Mouse (Mus musculus) 3134 (cell line): Measurements from ENCODE around the gene Noxa1.

Experiments used
- DNase-seq: peaks from one replicate; pipeline ENCODE4 v3.0.0-alpha.2; 2011; ENCODE audit warnings: low spot score; ENCODE audit not compliant: insufficient read length; ENCODE audit errors: extremely low read depth

The Noxa1 gene

DNA sequence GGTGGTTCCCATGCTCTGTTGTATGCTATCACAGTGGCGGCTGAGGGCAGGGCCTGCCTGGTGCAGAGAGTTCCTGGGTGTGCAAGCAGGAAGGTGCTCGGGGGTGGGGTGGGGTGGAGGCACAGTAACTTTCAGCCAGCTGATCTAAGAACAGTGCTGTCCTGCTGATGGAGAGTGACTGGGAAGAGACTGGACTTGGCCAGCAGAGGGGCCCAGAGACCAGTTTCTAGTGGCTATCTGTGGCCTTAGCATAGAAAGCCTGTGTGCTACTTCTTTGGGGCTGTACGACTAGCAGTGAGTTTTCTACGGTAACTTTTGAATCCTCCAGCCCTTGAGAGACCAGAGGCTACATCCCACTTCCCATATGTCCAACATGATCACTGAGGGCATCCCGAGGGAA, 4.0 kb upstream of the Noxa1 start:
- DNase-seq, result no peak

DNA sequence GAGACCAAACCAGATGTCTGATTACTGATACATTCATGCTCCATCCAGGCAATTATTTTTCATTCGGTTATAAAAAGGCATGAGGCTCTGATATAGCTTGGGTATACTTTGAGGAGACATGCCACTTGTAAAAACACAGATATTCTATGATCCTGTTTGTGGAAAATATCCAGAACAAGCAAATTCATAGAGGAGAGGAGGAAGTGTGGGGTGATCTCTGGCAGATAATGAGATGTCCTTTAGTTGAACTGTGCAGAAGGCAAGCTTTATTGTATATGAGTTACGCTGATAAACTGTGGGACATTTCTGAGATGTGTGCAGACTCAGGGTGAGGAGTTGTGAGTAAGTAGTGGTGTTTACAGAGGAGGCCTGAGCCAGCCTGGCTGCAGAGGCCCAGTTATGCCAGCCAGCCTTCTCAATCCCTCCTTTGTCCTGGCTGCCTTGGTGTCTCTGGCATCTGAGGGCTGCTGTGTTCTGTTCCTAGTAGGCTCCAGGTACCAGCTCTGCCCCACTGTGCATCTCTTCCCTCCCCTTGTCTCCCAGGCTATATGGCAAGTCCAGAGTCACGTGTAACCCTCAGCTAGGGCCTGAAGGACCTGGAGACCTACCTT, 3.2 kb upstream of the Noxa1 start:
- DNase-seq, result no peak

- no peak for DNase-seq
These were observed 202 bp downstream of the Noxa1 start for GRCm38 (mm10) chr2:25094785-25095108.

DNA sequence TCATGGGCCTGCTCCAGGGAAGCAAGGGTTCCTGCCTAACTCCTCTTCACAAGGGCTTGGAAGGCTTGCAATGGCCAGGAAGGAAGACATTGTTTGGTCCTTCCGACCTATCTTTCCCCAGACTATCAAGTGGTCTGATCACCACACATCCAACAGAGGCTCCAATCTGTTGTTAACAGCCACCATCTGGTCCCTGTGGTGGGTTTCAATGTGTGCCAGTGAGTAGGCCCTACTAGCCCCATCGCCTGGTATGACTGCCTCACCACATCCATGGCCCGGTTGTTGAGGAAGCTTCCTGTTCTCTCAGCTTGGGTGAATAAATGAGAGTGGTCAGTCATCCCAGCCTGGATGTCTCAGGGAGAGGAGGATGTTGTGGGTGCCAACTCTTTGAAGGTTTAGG, 6.3 kb downstream of the Noxa1 start:
- no peak for DNase-seq

DNA sequence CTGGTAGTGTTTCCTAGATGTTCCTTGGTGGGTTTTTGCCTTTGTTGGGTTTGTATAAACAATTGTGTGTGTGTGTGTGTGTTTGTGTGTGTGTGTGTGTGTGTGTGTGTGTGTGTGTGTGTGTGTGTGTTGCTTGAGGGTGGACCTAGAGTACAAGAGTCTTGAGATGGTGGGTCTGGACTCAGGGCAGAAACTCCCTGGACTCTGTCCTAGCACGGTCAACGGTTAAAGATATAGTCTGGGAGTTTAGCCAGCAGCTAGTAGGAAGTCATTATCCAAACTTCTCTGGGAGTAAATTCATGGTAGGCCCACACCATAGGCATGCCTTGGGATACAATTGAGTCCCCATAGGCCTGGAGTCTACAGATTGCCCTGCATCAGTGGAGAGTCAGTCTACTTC, 7.1 kb downstream of the Noxa1 start:
- DNase-seq, result no peak

DNA sequence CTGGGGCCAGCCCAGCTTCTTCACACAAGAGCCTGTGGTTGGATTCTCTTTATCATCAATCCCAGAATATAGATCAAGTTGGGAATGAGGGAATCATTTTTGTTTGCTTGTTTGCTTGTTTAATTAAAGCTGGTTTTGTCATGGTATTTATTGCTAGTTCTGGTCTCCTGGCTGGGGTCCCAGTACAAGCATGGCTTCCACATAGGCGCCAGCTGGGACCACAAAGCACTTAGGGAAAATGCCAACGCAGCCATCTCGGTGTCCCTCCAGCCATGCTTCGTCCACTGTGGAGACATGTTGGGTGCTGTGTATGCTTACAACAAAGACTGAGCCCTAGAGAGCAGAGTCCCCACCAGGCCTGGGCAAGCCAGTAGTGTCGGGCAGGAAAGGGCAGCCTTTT, 9.4 kb downstream of the Noxa1 start:
- no peak for DNase-seq

GRCm38 (mm10) chr2:25083697-25084096, 11.3 kb downstream of the Noxa1 start:
- no peak for DNase-seq

GRCm38 (mm10) chr2:25080076-25080475, 14.9 kb downstream of the Noxa1 start, which contains the start of gene Entpd8:
Entpd8 (plus strand) TSS chr2:25080304.
- DNase-seq, result no peak

DNA sequence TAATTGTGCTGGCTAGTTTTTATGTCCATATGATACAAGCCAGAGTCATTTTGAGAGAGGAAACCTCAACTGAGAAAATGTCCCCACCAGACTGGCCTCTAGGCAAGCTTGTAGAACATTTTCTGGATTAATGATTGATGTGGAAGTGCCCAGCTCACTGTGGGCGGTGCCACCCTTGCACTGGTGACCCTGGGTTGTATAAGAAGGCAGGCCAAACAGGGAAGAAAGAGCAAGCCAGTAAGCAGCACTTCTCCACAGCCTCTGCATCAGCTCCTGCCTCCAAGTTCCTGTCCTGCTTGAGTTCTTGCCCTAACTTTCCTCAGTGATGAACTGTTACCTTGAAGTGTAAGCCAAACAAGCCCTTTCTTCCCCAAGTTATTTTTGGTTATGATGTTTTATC, 16.0 kb downstream of the Noxa1 start:
- no peak for DNase-seq

DNA sequence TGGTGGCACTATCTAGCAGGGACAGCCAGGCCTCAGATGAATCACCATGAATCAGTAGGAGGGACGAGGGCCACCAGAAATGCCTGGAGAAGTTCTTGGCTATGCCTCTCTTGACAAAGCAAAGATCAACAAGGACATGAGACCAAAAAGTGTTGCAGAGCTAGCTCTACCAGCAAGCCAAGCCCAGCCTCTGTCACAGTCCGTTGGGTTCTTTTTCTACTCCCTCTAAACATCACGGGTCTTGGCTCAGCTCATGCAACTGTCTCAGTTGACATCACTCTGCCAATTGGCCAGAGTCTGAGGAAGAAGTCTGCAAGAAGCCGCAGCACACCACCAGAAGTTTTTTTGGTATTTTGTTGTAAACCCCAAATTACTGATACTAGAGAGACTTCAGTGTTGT, 19.4 kb downstream of the Noxa1 start:
- no peak for DNase-seq

DNA sequence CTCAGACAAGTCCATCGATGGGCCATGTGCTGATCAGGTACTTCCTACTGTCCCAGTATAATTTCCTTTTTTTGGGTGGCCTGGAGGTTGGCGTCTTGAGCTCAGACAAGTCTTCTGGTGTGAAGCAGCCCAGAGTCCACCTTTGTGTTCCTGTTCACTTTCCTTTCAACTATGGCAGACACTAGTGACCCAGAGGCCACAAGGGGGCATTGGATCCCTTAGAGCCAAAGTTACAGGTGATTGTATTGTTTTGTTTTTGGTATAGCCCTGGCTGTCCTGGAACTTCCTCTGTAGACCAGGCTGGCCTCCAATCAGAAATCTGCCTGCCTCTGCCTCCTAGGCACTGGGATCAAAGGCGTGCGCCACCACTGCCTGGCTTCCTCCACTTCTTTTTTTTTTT, 22.6 kb downstream of the Noxa1 start:
- no peak for DNase-seq

DNA sequence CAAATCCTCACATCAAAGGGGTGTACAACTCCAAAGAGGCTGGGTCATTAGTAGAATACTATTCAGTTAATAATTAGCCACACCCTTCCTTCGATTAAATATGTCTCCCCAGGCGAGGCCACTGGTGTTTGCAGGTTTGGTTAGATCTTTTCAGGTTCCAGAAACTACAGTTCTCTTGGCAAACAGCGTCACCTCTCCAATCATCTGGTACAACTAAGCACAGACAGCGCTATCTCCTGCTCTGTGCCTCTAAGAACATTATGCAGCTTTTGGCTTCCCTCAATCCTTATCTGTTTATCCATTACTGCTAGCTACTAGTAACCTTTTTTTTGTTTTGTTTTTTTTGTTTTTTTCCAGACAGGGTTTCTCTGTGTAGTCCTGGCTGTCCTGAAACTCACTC, 25.4 kb downstream of the Noxa1 start:
- DNase-seq, result no peak

DNA sequence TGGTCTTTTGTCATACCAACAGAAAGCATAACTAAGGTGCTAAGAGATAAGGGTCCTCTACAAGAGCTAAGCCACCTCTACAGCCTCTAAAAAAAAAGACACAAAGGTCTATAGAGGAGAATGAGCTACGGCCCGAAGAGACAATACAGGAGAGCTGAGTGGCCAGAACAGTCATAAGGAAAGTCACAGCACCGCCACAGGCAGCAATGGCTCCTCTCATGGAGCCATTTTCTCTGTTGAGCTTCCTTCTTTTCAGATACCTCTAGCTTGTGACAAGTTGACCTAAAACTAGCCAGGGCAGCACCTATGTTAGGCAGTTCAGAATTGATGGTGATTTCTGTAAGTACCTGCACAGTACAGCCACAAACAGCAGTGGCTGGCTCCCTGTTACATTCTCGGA, 28.4 kb downstream of the Noxa1 start:
- DNase-seq, result no peak

DNA sequence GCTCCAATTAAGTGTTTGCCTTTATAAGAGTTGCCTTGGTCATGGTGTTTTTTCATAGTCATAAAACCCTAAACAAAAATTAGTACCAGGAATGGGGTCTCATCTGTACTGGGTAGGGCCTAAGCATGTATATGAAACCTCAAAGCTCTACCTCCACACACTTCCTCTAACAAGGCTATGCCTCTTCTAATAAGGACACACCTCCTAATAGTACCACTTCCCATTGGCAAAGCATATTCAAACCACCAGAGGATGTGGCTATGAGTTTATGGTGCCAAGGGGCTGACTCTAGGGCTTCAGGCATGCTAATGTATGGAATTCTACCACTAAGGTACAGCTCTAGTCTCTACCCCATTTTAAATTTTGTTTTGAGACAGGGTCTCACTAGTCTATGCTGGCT, 29.4 kb downstream of the Noxa1 start:
- no peak for DNase-seq

DNA sequence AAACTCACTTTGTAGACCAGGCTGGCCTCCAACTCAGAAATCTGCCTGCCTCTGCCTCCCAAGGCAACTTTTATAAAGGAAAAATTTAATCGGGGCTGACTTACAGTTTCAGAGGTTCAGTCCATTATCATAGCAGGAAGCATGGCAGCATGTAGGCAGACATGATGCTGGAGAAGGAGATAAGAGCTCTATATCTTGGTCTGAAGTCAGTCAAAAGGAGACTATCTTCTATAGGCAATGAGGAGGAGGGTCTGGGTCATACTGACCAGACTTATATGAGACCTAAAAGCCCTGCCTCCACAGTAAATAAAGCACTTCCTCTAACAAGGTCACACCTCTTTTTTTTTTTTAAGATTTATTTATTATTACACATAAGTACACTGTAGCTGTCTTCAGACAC, 30.7 kb downstream of the Noxa1 start:
- DNase-seq, result no peak

DNA sequence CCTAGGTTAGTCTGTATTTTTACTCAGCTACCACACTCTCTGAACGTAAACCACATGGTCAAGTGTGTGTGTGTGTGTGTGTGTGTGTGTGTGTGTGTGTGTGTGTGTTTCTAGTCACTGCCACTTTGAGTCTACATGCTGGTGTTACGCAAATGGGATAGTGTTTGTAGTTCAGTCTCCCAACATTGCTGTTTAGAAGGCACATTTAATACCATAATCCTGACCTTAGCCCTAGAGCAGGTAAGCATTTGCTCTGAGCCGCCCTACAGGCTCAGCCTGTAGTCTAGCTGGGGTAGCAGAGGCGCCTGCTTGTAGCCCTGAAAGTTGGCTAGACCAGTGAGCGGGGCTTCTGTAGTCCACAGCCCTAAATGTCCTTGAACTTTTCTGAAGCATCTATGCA, 31.4 kb downstream of the Noxa1 start:
- DNase-seq, result no peak

- no peak for DNase-seq
These were observed 36.0 kb downstream of the Noxa1 start for GRCm38 (mm10) chr2:25058926-25059325.

- DNase-seq, result no peak
These were observed 39.4 kb downstream of the Noxa1 start for GRCm38 (mm10) chr2:25055409-25056155.

- peak; percentile 43 for DNase-seq
These were observed 39.9 kb downstream of the Noxa1 start for GRCm38 (mm10) chr2:25055068-25055405.

- peak; percentile 86 for DNase-seq
These were observed 40.5 kb downstream of the Noxa1 start, which contains the start of gene Nsmf for GRCm38 (mm10) chr2:25054221-25055067. Nsmf (plus strand) TSS chr2:25054355.

- DNase-seq, result no peak
These were observed 41.8 kb downstream of the Noxa1 start for GRCm38 (mm10) chr2:25053101-25053500.

DNA sequence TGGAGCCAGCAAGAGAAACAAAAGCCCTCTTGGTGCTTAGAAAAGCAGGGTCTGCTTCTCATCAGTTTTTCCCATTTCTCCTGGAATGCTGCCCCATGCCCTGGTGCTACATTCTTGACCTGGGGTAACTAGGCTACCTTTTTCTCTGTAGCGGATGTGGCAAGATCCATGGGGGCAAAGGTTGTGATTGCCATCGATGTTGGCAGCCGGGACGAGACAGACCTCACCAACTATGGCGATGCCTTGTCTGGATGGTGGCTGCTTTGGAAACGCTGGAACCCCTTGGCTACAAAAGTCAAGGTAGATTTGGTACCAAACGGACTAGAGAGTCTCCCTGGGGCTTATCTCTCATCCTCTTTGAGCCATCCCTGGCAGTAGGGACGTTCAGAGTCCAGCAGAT, 43.5 kb downstream of the Noxa1 start:
- DNase-seq, result no peak
